Mouse (Mus musculus): Measurements from ENCODE around the gene Apba1.
A peak's percentile ranks its signal among the peaks of the same experiment; 100 is the strongest.

Gene Apba1

DNA sequence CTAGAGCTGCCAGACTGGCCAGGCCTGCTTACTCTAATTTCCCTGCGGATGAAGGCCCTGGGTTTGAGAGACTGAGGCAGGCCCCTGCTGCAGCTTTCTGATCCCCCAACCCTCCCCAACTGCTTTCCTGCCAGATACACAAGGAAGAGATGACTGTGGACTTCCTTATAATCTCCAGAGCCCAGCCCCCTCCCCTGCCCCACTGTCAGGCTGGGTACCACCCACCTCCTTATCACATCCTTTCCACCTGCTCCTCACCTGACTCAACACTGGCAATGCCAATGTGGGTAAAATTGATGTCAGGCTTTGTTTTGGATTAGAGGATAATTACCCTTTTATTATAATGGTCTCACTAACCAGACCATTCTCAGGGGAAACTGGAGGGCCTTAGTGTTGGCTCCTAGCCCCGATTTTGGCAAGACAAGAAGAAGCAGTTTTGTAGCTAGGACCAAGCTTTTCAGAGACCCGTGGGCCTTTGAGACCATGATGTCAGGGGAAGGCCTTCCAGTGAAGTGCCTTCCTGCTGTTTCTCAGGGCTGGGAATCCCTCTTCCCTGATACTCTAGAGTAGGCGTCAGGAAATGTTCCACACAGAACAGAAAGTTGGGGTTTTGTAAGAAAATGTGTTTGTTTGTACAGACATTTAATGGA lies 44.7 kb downstream of the Apba1 start:
- DNase-seq (ENCODE audit: low spot score in 2 of 2), result no peak

DNA sequence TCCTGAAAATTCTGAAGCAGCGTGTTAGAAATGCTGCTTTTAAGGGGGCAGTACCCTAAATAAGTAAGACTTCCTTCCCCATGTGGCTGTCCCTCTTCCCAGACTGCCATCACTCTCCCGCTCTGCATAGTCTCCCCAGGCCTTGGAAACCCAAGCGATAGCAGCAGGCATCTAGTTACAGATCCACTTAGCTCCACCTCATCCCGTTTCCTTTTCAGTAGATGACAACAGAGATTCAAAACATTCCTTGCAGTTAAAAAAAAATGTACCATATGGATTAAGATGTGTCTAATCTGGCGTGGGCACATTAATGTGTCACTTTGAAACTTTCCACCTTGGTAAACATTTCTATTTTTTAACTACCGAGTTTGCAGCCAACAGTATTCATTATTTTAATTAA lies 48.1 kb downstream of the Apba1 start:
- no peak for DNase-seq (ENCODE audit: low spot score in 2 of 2)

DNA sequence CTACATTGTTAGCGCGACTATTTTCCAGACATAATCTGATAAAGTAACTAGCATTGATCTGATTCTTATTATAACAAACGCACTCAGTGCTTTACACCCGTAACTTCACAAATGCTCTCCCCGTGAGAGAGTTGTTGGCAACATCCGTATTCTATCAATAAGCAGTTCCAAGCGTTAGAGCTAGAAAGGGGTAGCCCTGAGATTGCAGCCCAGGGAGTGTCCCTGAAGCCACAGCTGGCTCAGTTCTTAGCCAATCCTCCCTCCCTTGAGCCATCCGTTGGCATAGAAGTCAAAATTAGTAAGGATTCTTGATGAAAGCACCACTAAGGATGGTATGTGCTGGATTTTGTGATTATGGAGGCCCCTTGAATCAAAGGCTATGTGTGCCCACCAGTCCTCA lies 48.7 kb downstream of the Apba1 start:
- no peak for DNase-seq (ENCODE audit: low spot score in 2 of 2)

DNA sequence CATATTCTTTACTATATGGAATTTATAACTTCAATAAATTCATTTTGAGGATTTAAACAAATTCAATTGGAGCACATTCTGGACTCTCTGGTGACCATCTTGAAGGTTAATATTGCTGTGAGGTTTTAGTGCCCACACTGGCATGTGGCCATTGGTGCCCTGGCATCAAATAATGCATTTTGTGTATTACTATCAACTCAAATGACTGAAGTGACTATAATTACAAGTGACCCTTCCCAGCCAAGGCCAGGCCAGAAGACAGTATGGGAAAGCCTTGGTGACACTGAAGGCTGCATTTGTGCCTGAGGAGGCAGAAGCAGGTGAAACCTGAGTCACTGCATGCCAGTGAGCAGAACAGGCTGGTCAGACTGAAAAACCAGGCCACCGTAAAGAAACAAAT lies 50.5 kb downstream of the Apba1 start:
- DNase-seq (ENCODE audit: low spot score in 2 of 2), result no peak

DNA sequence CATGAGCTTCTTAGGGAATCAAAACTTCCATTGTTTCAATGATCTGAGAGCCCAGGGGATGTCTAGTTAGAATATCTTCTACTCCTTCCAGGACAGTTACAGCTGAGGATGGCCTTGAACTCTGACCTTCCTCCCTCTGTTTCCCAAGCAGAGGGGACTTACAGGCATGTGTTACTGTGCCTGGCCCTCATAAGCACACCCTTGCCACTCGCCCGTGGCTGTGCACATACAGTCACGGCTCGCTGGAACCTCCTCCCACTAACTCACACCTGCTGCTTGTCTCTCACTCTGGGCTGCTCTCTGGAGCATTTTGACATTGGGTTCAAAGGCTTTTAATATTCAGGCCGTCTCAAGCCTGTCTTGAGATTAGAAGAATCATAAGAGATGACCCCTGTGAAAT lies 51.8 kb downstream of the Apba1 start:
- DNase-seq (ENCODE audit: low spot score in 2 of 2), result no peak

DNA sequence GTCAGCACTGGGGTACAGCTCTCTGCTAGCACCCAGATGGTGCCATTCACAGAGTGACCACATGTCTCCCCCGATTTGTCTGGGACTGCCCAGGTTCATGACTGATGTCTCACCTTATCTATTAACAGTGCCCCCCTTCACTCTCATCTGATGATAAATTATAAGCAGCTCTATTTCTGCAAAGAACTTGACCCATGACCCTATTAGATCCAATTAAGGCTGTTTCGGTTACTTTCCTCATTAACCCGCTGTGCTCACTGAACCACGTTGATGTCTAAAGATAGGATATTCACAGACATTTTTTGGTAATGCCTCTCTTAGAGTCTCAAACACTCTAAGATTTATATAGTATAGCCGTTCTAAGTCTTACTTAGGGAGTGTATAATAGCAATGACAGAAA lies 52.3 kb downstream of the Apba1 start:
- no peak for DNase-seq (ENCODE audit: low spot score in 2 of 2)

DNA sequence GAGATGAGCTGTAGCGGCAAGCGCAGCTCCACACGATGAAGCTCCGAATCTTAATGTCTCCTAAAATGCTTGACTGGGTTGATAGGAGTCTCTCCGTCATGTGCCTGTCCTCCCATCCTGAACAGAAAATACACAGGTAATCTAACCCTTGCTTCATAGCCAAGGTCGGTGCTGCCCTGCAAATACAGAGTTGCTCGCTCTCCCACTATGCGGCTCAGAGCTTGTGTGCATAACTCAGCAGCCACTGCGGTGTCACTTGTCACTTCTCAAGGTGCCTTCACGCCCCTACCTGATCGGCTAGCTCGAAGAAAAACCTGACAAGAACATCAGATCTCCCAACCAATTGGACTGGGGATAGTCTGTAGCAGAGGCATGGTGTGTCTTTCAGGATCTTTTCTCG lies 58.1 kb downstream of the Apba1 start:
- no peak for DNase-seq (ENCODE audit: low spot score in 2 of 2)

DNA sequence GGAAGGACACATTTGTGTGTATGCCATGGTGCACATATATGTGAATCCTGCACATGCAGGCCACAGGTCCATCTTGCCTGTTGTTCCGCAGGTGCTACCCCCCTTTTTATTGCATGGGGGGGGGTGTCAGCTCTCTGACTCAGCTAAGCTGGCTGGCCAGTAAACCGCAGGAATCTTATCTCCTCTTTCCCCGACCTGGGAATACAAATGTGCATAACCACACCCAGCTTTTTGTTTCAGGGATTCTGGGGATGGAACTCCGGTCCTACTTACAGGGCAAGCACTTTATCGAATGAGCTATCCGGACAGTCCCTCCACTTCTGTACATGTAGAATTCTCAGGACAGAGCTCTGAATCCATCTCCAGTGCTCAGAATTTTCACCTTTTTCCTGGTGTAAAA lies 58.5 kb downstream of the Apba1 start:
- no peak for DNase-seq (ENCODE audit: low spot score in 2 of 2)

DNA sequence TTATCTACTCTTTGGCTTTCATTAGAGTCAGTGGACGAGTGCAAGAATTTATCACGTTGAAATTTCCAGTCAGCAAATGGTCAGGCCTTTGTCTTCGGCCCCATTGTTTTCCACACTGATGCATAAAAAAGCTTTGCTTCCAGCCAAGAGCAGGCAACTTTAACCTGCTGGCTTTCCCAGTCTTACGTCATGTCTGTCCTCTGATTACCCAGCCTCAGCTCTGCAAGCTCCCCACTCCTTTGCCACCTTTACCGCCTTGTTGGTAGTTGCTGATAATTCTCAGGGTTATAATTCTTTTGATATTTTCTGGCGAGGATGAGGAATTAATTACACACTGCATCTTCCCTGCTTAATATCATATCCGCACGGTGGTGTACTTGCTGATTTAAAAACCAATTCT lies 61.2 kb downstream of the Apba1 start:
- no peak for DNase-seq (ENCODE audit: low spot score in 2 of 2)

DNA sequence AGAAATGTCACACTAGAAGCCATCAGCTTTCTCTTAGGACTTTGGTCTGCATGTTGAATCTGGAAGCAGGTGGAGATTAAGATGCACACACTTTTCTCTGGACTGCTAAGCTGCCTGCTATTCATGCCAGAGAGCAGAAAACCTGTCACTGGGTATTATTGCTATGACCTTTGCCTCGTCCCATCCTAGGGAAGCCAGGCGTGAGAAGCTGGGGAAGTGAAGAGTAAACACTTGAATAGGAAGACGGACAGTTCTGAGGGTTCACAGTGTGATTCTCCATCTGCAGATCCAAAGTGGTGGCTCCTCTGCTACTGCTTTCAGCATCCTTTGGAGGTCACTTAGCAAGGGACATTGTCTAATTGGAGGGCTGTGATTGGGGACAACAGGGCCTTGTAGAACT lies 63.8 kb downstream of the Apba1 start:
- DNase-seq (ENCODE audit: low spot score in 2 of 2), result no peak

DNA sequence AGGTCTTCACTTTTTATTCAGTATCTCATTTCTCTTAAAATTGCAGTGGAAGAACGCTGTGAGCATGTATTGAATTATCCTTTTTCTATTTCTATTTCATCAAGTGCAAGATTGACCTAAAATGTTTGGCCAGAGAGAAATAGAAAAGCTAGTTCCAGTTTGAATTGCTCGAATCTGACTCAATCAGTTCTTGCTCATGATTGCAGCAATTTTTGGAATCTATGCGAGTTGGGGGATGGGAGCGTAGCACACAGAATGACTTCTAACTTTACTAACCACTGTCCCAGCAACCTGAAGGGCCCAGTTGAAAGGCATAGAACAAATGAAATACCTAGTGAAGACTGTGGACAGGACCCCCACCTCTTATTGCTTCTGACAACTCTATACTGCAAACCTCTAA lies 64.8 kb downstream of the Apba1 start:
- no peak for DNase-seq (ENCODE audit: low spot score in 2 of 2)

DNA sequence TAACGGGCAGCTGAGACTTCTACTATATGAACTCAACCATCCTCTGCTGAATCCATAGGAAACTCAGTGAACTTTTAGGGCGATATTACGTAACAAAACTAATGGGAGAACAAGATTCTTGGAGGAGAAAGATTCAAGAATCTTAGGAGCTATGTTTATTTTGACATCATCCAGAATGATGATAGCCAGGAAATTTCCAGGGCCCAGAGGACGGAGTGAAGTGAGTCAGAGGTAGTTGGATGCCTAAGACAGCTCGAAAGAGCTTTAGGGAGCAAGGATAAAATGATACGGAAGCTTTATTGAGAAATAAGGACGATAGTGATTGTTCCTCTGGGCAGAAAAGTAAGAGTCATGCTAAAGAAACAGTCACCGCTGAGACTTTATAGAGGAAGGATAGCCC lies 67.6 kb downstream of the Apba1 start:
- no peak for DNase-seq (ENCODE audit: low spot score in 2 of 2)

DNA sequence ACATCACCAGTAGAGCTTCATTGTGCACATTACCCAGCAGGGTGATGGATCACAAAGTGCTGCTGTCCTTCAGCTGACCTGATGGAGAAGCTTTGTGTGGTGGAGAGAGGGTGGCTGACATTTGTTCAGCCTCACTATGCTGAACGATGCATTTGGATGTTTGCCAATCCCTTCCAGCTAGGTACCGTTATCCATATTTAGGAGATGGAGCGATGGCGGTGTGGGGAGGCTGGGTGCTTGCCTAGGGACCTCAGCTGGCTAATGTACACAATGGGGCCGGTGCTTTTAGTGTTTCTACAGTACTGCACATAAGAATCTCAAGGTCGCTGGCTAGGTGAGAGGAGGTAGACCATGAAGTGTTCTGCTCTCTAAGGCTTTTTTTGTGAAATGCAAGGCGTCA lies 72.1 kb downstream of the Apba1 start:
- no peak for DNase-seq (ENCODE audit: low spot score in 2 of 2)

DNA sequence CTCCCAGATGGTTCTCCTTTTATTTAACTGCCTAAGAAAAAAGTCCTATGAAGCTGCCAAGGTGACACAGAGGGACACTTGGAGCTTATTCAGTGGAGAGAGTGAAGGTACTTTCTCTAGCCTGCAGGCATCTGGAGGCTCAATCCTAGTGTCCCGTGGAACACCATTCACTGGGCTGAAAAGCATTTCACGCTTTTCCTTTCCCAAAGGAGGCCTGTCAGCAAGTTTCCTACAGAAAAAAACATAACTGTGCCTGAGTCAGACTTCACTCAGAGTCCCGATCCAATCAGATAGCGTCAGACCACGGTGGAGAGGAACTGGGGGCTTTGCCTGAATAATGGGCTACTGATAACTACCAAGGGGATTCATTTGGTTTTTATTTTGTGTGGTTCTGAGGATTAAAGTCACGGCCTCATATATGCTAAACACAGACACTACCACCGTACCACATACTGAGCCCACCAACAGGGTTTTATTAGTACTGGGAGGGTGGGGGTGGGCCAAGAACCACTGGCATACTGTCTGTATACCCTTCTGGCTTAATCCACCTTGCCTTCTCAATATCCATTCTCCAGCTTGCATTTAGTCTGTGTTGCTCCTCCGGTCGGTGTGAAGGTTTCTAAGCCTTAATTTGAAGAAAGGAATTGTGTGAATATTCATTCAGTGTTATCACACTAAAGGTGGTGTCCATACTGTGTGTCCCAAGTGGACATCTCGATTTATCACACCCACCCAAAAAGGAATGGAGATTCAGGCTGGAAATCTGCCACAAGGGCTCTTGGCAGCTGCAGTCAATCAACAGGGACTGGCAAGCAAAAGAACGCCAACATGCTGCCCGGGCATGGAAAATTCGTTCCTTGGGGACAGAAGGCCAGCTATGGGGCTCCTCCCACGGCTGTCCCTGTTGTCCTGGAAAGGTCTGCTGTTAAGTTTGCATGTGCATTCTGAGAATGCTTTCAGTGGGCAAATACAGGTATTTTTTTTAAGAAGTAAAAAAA lies 75.3 kb downstream of the Apba1 start:
- no peak for DNase-seq (ENCODE audit: low spot score in 2 of 2)

DNA sequence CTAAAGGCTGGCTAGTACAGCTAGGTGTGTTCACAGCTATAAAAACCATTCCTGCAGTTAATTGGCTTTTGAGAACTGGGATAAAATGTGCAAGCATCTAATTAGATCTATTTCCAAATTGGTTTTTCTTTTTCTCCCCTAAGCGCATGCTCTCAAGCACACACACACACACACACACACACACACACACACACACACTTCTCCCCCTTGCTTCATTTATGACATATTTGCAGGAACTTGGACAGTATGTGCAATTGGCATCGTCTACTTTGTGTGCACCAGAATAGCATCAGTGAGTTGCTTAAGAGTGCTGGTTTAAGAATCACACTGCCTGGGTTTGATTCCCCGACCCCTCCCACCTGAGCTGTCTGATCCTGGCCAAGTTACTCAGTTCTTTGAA lies 76.0 kb downstream of the Apba1 start:
- peak; percentile 28 to 30 for DNase-seq (ENCODE audit: low spot score in 2 of 2)

DNA sequence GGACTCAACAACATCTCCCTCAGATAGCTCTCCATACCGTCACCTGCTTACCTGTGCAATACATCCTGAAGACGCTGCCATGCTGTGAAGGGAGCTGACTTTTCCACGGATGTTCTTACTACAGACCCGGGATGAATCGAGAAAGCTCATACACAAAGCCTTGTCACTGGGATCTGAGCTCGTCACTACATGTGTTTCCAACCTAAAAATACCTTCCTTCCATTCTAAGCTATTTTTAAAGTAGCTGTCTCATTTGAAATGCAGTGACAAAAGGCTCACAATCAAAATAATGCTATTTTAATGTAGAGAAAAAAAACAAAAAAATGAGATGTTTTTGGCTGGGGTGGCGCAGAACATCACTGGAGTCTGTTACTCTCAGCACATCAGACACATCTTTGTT lies 97.1 kb downstream of the Apba1 start:
- DNase-seq (ENCODE audit: low spot score in 2 of 2), result no peak

DNA sequence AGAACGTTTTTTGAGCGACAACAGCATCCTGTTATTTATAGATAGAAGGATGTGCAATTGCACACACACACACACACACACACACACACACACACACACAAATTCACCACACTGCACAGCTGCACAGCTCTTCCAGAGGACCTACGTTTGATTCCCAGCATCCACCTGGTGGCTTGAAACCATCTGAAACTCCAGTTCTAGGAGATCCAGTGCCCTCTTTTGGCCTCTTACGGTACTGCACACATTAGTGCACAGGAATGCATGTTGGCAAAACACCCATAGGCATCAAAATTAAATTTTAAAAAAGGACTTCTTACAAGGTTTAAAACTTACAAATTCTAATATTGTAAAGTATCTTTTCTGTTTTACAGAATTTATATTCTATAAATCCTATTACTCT lies 99.4 kb downstream of the Apba1 start:
- DNase-seq (ENCODE audit: low spot score in 2 of 2), result no peak

DNA sequence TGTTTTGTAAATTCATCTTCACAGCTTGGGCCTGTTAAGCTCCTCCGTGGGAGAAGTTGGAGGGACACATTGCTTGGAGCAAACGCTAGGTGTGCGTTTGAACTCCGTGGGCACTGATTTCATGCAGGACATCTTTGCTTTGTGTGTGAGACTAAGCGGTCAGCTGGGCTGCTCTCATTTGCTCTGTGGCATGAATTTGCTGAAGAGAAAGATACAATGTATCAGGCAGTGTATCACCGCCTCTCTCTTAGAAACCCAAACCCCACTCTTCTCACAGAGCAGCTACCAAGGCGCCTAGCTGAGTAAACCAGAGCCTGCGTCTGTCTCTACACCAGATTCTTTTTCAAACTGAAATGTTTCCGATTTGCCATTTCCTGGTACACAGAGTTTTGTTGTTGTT lies 100.1 kb downstream of the Apba1 start:
- no peak for DNase-seq (ENCODE audit: low spot score in 2 of 2)

DNA sequence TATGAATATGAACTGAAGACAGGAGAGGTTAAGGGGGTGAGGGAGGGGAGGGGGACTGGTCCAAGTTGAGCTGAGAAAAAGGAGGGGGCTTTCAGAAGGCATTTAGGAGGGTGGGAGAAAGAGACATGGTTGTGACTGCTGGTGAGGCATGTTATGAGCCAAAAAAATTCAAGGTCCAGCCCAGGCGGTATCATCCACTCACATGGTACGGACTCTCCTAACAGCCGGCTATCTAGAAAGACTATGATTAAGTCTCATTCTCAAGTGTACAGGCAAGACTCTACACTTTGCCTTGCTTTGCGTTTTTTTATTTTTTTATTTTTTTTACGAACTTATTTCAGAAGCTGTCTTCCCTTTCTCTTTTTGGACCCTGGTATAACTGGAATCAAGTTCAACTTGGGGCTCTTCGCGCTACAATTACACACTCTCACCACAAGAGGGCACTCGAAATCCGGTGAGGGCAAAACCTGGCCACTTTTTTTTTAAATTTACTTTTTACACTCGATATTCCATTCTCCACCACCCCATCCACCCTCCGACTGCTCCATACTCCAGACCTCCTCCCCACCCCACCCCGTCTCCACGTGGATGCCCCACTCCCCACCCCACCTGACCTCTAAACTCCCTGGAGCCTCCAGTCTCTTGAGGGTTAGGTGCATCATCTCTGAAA lies 101.6 kb downstream of the Apba1 start:
- no peak for DNase-seq (ENCODE audit: low spot score in 2 of 2)

DNA sequence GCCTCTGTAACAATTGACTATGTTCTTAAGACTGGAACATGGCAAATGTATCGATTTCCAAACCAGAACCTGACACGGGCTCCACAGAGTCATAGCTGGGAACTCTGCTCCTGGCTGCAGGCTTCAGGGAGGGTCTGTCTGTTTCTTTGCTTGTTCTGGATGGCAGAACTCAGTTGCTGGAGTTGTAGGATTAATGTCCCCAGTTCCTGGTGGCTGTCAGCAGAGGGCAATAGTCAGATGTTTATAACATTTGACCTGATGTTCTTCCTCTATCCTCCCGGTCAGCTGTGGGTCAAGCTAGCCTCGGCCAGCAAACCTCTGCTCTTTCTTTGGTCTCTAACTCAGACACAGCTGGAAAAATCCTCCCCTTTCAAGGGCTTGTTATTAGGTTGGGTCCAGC lies 104.0 kb downstream of the Apba1 start:
- no peak for DNase-seq (ENCODE audit: low spot score in 2 of 2)

DNA sequence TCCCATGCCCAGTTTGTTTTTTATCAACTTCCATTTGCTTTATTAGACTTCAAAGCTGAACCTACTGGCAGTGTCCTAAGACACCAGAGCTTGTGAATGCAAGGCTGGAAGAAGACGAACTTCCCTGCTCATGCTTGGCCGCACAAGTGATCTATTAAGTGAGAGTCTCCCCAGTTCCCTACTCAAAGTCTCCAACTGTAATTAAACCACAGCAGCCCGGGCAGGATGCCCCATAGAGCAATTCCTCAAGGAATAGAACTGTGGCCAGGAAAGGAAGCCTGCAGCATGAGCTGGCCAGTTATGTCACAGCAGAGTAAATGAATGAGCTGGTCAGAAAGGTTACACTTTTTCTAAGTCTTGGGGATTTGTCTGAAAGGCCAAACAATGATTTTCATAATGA lies 105.3 kb downstream of the Apba1 start:
- no peak for DNase-seq (ENCODE audit: low spot score in 2 of 2)

DNA sequence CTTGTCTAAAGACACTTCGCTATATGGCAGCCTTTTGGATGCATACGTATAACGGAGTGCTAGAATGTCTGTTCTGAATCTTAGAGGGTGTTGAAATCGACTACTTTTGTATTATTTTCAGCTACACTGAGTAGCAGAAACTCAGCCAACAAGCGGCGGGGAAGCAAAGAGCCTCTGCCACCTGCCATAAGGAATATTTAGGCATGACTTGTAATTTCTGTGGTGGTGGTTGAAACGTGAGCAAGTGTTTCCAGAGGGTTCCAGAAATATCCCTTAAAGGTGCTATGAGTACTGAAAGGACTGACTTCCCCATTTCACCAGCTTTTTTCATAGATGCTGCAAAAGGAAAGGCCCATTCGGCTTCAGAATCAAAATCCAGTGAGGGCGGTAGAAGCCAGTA lies 107.4 kb downstream of the Apba1 start:
- no peak for DNase-seq (ENCODE audit: low spot score in 2 of 2)

DNA sequence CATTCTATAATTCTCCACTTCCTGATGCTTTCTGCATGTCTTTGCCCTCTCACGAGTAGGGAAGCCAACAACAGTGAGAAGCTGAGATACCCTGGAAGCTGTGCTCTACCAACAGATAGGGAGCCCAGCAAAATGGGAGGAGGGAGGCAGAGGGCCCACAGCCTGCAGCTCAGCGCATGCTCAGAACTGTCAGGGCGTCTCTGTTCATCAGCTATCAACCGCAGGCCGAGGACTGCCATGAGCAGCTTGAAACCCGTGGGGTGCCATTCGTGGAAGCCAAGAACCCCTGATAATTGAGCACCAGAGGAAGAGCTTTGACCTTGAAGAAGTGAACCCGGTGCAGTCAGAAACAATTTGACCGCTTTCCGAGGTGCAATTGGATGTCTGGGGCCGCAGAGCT lies 108.4 kb downstream of the Apba1 start:
- DNase-seq (ENCODE audit: low spot score in 2 of 2), result no peak

Data from right cerebral cortex, postnatal 36 days (tissue).